Mouse (Mus musculus): ENCODE results near the gene Eya2.

- no peak for TF ChIP-seq CTCF (IDR thresholded peaks at IDR 0.05; ENCODE audit: borderline replicate concordance, insufficient read depth, low read length)
- TF ChIP-seq POLR2A (IDR thresholded peaks at IDR 0.05; ENCODE audit: low read depth, low read length), result no peak
Measured at GRCm38 (mm10) chr2:165584563-165584962, 10.3 kb upstream of the Eya2 start.
